Mouse (Mus musculus): ENCODE results near the gene Olfr1412. TPM values are rescaled to one million over a fixed set of nuclear protein-coding genes. Genes with fewer than 3 reads are reported as not detected.

Olfr1412 gene
- polyA plus RNA-seq, 1 experiment from 2014 or later: not detected

Other genes with a start within 250 kb of the Olfr1412 start
- 311 and 325 TPM in 2 replicates for gene Ndufa10, start 111.9 kb upstream of the Olfr1412 start, polyA plus RNA-seq (2016; fragmentation: Nextera tagmentation; extraction: Ambion mirVana)
- gene Olfr1416, start 100.7 kb upstream of the Olfr1412 start, polyA plus RNA-seq (2016; fragmentation: Nextera tagmentation; extraction: Ambion mirVana): not detected in 2 replicates
- not detected in 2 replicates for gene Olfr1415, start 89.7 kb upstream of the Olfr1412 start, polyA plus RNA-seq (2016; fragmentation: Nextera tagmentation; extraction: Ambion mirVana)
- gene Olfr1414, start 67.1 kb upstream of the Olfr1412 start, polyA plus RNA-seq (2016; fragmentation: Nextera tagmentation; extraction: Ambion mirVana): not detected in 2 replicates
- gene Olfr1413, start 14.5 kb upstream of the Olfr1412 start, polyA plus RNA-seq (2016; fragmentation: Nextera tagmentation; extraction: Ambion mirVana): not detected in 2 replicates
- not detected in 2 replicates for gene Olfr1411, start 8.6 kb downstream of the Olfr1412 start, polyA plus RNA-seq (2016; fragmentation: Nextera tagmentation; extraction: Ambion mirVana)
- not detected in 2 replicates for gene Olfr1410, start 20.0 kb downstream of the Olfr1412 start, polyA plus RNA-seq (2016; fragmentation: Nextera tagmentation; extraction: Ambion mirVana)
- not detected in 2 replicates for gene Olfr12, start 32.0 kb downstream of the Olfr1412 start, polyA plus RNA-seq (2016; fragmentation: Nextera tagmentation; extraction: Ambion mirVana)
- 327 and 345 TPM in 2 replicates for gene Cops9, start 56.2 kb downstream of the Olfr1412 start, polyA plus RNA-seq (2016; fragmentation: Nextera tagmentation; extraction: Ambion mirVana)
- gene Otos, start 63.1 kb downstream of the Olfr1412 start, polyA plus RNA-seq (2016; fragmentation: Nextera tagmentation; extraction: Ambion mirVana): 0.15 TPM in 1 of 2 replicates, not detected in the other
- gene Gpc1, start 245.9 kb downstream of the Olfr1412 start, polyA plus RNA-seq (2016; fragmentation: Nextera tagmentation; extraction: Ambion mirVana): 82.0 and 87.4 TPM in 2 replicates